Mouse (Mus musculus) hindbrain, embryonic 12.5 days (tissue): ENCODE results near the gene Nlrp1a. TPM values are rescaled to one million over a fixed set of nuclear protein-coding genes. Genes with fewer than 3 reads are reported as not detected.

Experiments used
- polyA plus RNA-seq: library from polyadenylated mRNA; unstranded; fragments of >200 nt; fragmentation: Nextera tagmentation; extraction: Ambion mirVana; gene quantifications from 2 replicates; pipeline ENCODE4 v1.2.1, GENCODE M21; 2016

Gene Nlrp1a
- polyA plus RNA-seq, 1 experiment from 2014 or later = not detected

Other genes with a start within 250 kb of the Nlrp1a start
- 131 and 148 TPM in 2 replicates for gene Nup88, start 174.7 kb downstream of the Nlrp1a start, polyA plus RNA-seq
- gene Rpain, start 174.5 kb downstream of the Nlrp1a start, polyA plus RNA-seq = 58.2 and 68.5 TPM in 2 replicates
- gene C1qbp, start 161.7 kb downstream of the Nlrp1a start, polyA plus RNA-seq = 204 and 206 TPM in 2 replicates
- gene Dhx33, start 140.3 kb downstream of the Nlrp1a start, polyA plus RNA-seq = 21.3 and 22.3 TPM in 2 replicates
- 49.7 and 53.4 TPM in 2 replicates for gene Mis12, start 125.1 kb downstream of the Nlrp1a start, polyA plus RNA-seq
- 41.1 and 44.8 TPM in 2 replicates for gene Derl2, start 124.9 kb downstream of the Nlrp1a start, polyA plus RNA-seq
- gene 6330403K07Rik, start 111.2 kb downstream of the Nlrp1a start, polyA plus RNA-seq = 417 TPM in 2 replicates
- gene Nlrp1b, start 86.0 kb upstream of the Nlrp1a start, polyA plus RNA-seq = not detected in 2 replicates